Mouse (Mus musculus): ENCODE data around the gene Ndufaf4.
A peak's percentile ranks its signal among the peaks of the same experiment; 100 is the strongest.
"Not testable (repeated sequence)": the region's sequence is repeated elsewhere in the genome, so short reads cannot be mapped to it uniquely, and the experiment has no call there.

The Ndufaf4 gene

DNA sequence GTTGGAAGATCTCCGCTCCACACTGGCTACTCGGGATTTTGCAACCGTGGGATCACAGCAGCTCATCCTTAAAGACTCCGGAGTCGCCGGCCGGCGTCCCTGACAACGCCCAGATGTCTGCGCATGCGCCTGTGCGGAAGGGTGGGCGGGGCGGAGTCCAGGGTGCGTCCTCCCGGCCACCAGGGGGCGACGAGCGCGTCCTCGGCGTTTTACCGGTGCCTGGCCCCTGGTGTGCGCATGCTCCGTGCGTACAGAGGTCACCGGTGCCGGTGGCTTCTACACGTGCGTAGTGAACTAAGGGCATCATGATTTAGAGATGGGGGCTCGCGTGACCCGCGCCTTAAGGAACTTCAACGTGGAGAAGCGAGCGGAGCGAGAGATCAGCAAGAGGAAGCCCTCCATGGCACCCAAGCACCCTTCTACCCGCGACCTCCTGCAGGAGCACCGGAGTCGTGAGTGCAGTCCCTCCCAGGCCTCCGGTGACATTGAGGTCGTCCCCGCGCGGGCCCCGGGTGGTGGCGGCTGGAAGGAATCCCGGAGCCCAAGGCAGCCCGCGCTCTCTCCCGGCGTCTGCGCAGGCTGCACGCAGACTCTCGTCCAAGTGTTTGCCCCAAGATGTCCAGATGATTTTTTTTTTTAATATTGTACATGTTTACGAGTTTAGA is at the start of gene Ndufaf4:
TSS of gene Ndufaf4 (plus strand) at position 233 of the 665 bp plus-strand sequence.
- DNase-seq (ENCODE audit: low spot score in 2 of 2) = peak; percentile 90 to 97

DNA sequence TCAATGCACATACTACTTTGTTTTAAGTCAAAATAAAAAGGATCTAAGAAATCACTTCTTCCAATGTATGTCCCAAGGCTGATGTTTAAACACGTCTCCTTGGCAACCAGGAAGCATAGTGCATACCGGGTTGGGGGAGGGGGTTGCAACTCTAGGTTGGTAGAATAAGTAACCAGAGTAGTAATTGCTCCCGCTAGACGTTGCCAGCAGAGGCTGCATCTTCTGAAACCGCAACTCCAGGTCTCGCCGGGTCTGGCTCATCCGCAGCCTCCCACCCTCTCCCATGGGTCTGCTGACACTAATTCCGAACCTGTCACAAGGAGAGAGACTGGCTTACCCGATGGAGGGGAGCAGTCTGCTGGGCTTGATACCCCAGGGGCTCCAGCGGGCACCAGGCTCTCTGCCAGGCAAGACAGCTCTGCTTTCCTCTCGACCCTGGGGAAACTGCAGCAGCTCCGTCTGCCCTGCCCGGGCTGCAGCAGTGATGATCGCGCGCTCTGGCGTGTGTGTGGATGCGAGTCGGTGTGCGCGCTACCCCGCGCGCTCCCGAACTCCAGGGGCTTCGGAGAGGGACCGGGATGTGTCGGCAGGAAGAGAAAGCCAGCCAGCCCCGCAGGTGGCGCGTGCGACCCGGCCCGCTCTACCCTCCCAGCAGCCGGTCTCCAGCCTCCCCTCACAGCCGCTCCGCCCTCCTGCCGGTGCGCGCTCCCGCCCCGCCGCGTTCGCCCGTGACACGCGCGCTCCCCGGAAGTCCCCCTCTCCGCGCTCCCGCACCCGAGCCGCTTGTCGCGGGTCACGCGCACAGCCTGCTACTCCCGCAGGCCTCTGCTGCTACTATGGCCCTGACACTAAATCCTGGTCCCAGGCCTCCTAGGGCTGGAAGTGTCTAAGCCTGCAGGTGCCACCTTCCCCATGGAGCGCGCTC is 47.2 kb upstream of the Ndufaf4 start, which contains the start of gene Klhl32:
TSS of gene Klhl32 (minus strand) at position 724 of the 925 bp plus-strand sequence.
- peak; percentile 70 to 79 for DNase-seq (ENCODE audit: low spot score in 2 of 2)

DNA sequence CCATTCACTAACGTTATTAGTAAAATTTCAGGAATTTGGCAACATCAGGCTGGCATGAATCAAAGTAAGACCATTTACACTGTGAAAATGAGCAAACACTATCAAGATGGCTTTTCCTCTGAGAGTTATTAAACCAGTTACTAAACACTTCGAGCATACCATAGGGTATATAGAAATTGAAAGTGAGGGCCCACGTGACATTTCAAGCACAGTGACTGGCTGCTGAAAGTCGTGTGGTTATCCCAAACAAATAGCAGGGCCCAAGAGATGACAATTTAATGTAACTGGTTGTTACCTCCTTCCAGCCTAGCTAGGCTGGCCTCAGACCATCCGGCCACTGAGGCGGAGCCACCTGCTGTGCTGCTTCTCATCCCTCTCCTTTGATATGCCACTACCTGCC is 32.2 kb upstream of the Ndufaf4 start:
- DNase-seq (ENCODE audit: low spot score in 2 of 2) = no peak

DNA sequence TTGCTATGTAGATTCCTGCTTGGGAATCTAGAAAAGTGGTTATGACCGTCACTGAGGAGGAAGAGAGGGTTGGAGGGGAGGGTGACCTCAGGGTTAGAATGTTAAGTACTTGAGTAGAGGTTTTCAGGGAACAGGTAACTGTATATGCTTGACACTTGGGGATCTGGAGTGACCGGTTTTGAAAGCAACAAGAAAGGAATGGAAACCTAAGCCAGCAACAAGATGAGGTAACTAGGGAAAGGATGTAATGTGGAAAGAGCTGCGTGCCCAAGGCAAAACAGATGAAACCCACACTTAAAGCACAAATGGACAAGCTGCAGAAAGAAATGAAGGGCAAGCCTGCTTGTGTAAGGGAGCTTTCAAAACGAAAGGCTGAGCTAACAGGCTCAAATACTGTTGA is 28.7 kb upstream of the Ndufaf4 start:
- no peak for DNase-seq (ENCODE audit: low spot score in 2 of 2)

DNA sequence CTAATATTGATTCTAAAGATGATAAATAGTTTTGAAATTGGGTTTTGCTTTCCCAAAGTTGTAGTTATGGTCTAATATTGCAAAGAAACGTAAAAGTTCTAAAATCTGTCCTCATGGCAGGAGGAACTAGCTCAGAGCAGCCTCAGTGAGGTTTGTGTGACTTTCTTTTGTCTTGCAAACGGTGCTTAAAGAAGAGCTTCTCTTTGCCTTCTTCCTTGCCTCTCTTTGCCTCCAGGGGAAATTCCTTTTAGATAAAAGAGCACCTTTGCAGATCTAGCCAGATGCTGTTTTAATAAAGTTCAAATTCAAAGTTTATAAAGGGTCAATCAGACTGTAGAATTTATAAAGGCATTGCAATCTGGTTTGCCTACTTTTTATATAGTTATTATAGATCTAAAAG is 8.5 kb upstream of the Ndufaf4 start:
- DNase-seq (ENCODE audit: low spot score in 2 of 2) = not testable (repeated sequence)

DNA sequence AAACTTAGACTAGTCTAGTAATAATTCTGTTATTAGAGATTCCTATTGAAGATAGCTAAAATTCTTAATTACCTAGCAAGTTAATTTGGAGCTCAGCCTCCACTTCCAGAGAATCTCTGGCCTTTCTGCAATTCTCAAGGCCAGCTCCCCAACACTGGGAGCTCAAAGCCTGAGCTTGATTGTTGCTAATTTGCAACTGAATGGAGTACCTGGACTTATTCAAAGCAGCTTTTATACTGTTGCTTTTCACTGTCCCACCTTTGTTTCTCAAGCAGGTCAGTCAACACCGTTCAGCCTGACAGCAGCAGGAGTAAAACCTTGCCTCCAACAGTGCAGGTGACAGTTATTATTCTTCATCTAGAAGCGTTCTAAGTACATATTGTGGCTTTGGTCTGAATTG is 5.6 kb upstream of the Ndufaf4 start:
- not testable (repeated sequence) for DNase-seq (ENCODE audit: low spot score in 2 of 2)

DNA sequence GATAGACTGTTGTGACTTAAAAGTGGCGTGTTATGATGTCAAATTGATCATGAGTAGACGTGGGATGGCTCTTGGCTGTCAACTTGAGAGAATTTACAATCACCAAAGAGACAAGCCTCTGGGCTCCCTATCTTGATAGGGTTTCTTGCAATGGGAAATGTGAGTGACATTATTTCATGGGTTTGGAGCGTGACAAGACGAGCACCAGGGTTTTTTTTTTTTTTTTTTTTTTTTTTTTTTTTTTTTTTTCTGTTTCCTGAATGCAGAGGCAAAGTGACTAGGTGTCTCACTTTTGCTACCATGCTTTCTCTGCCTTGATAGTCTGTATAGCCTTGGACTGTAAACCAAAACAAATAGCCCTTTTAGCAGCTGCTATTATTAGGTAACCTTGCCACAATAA is 3.3 kb upstream of the Ndufaf4 start:
- no peak for DNase-seq (ENCODE audit: low spot score in 2 of 2)

DNA sequence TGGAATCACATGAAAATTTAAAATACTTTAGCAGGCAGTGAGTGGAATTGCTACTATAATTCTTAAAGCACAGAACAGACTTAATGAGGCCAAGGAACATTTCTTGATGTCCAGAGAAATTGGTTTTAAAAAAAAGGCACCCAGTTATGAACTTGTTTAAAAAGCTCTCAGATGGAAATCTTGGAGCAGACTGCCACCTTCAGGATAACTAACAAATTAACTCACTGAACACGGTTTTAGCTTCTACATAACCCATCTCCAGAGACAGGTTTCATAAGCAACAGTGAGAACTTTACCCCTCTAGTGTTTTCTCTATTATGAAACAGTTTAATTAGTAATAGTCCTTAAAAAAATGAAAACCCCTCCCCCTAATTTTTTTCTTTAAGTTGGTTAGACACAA is 1.1 kb upstream of the Ndufaf4 start:
- no peak for DNase-seq (ENCODE audit: low spot score in 2 of 2)

DNA sequence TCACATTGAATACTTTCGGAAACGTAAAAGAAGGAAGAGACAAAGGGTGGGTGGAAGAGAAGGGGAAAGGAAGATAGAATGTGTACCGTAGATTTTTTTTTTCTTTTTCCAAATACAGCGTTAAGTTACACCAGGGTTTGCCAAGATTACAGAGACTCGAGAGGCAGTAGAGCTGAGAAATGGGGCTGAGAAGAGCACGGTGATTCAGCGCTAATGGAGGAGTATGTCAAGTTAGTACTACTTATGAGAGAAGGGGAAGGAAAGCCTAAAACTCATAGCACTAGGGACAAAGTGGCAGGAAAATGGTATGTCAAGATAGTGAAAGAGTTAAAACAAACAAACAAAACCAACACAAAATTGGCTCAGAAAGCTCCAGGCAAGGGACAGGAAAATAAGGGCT is 532 bp upstream of the Ndufaf4 start:
- DNase-seq (ENCODE audit: low spot score in 2 of 2) = no peak

DNA sequence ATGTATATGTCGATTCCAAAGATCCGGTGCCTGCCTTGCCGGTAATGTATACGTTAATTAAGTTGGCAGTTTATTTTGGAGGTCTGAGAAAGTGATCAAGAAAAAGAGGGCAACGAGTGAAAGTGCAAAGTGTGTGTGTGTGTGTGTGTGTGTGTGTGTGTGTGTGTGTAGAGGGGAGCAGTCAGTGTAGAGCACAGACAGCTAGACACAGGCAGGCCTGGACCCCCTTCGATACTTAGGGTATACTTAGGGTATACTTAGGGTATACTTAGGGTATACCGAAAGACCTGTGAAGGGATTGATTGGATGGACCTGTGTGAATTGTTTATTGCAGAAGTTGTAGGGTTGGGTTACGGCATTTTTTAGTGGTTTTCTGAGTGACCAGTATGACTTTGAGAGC is 753 bp downstream of the Ndufaf4 start:
- no peak for DNase-seq (ENCODE audit: low spot score in 2 of 2)

DNA sequence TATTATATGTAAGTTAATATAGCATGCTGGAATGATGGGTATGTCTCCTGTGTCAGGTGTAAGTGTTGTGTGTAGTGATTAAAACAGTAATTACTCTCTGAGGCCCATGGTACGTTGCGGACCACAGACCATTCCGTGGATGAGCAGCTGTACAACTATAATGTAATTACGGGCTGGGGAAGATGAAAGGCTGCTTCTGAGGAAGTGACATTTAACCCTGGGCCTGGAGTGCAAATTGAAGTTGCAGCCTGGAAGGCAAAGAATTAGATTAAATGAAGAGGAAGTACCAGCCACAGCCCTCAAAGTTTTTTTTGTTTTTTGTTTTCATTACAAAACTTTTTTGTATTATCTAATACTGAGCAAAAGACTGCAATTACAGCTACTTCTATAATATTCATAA is 1.3 kb downstream of the Ndufaf4 start:
- DNase-seq (ENCODE audit: low spot score in 2 of 2) = no peak

DNA sequence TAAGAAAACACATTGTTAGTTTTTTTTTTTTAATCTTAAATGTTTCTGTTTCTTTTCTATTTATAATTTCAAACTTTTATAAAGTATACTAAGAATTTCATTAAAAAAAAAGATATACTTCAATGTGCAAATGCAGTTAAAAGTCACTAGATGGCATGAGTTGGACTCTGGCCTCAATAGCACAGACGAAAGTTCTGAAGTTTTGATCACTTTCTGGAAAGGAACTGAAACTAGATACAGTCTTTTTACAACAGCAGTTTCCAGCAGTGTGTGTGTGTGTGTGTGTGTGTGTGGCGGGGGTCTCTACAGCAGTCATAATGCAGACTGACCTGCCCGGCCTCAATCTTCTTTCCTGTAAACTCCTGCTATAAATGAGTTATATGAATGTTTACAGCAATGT is 9.9 kb downstream of the Ndufaf4 start:
- DNase-seq (ENCODE audit: low spot score in 2 of 2) = no peak

DNA sequence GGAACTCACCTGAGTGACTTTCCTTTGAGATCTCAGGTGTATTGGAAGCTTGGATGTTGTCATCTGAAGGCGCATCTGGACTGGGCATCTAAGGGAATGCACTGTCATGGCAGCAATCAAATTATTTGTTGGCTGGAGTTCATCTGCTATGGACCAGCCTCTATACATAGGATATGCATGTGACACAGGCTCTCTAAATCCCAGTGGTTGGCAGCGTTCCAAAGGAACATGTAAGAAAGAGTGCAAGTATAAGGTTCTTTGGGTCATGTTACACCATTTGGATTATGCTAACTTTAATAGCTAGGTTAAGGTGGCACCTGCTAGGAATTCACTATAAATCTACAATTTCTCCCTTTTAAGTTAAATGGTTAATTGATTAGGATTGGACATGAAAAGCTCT is 17.7 kb downstream of the Ndufaf4 start:
- DNase-seq (ENCODE audit: low spot score in 2 of 2) = no peak

DNA sequence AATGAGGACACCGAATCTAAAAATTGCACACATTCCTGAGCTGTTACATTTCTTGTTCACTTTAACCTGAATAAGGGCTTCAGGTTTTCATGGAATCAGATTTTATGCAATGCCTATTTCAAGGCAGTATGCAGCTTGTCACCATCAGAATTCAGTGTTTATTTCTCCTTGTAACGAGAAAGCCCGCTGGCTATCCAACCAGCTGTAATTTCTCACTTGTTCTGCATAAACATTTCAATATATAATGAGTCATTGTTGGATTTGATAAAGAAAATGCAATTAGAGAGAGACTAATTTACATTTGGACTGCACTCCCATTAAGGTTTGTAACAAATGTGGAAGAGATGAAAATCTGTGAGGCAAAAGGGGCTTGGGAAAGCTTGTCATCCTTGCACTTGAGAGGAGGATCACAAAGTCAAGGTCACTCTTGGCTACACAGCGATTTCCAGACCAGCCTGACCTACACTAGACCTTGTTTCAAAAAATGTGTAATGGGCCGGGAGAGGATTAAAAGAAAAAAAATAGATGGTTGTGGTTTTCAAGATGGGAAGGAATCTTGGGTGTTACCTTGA is 22.2 kb downstream of the Ndufaf4 start:
- DNase-seq (ENCODE audit: low spot score in 2 of 2) = no peak

DNA sequence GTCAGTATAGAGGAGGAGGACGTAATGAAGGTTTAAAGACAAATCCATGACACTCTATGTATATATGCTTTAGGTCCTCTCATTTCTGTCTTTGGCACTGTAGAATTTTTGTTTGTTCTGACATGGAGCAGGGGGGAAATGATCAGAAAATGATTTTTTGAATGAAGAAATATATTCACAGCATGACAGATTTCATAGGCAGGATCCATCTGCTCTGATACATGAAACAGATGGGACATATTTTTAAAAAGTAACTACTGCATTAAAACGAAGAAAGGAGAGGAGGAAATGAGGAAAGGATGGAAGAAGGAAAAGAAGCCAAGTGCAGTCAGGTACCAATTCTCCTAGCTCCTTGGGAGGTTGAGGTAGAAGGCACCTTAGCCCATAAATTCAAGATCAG is 26.8 kb downstream of the Ndufaf4 start:
- no peak for DNase-seq (ENCODE audit: low spot score in 2 of 2)

DNA sequence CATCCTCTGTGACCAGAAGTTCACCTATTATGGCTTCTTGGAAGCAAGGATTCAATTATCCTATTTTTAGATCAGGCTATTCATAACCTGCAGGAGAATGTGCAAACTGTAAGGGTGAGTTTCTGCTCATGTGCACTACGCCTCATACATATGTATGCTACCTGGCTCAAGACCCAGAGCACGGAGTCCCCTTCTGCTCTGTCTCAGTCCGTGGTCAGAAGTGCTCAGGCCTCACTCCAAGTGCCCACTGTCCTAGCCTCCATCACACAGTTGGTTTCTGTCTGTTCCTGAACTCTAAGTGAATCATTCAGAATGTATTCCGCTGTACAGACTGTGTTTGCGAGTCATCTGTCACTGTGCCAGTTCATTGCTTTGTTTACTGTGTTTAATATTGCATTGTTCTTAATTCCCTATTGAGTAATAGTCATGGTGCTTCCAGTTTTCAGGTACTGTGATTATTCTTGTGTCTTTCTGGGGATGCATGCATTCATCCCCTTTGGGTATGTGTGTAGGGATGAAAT is 30.4 kb downstream of the Ndufaf4 start:
- DNase-seq (ENCODE audit: low spot score in 2 of 2) = no peak

DNA sequence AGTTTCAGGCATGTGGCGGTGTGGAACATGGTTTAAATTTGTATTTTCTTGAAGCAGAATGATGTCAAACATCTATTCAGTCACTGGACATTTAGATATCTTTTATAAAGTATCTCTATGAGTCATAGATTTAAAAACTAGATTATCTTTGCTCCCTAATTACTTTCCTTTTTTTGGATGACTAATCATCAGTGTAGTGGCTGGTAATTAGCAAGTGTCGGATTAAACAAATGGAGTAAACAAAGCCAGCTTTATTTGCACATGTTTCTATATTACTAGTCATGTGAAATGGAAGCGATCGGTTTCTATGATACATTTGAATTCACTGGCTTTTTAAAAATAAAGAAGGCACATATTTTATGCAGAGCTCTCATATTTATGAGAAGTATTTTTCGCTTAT is 31.0 kb downstream of the Ndufaf4 start:
- DNase-seq (ENCODE audit: low spot score in 2 of 2) = no peak

DNA sequence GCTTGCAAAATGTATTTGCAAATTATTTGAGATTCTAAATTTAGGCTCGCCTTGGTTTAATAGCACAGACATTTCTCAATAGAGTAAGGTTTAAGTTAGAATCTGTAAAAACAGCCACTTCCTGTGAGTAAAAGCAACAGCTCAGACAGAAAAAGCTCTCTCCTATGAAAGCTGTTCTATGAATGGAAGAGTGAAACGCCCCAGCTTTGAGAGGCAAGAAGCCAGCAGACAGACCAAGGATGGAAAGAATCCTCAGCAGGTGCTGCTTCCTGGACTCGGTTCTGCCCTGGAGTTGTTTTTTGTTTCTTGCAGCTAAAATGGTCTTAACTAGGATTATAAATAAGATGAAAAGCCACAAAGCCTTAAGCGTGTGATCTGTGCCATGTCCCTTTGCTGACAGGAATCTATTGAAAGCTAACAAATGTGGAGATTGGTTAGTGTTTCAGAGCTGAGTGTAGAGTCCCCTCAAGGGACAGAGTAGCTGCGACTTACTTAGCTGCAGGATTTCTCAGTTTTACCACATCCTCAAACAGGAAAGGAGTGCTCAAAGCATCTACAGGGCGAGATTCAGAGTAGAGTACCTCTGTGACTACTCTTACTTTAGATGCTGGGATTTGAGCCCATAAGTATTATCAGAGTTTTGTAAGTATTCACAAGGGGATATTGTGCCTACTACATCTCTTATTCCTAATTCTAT is 45.0 kb downstream of the Ndufaf4 start:
- no peak for DNase-seq (ENCODE audit: low spot score in 2 of 2)

All from frontal cortex, postnatal 14 days (tissue).